Mouse (Mus musculus) natural killer cell, adult 2 months (primary cell): ENCODE data around the gene Rnd1.

Experiments
- DNase-seq, 2 experiments: peaks; one replicate each; pipeline ENCODE4 v3.0.0; 2022; ENCODE audit warnings: low spot score in 2 of 2

Gene Rnd1

GRCm38 (mm10) chr15:98676940-98677728 is at the start of gene Rnd1:
Gene Rnd1, minus strand, starts transcription at chr15:98677461.
- DNase-seq = peak; percentile 32 to 50

- DNase-seq = no peak
Measured at GRCm38 (mm10) chr15:98726746-98727145, 49.5 kb upstream of the Rnd1 start.

- DNase-seq = no peak
Measured at GRCm38 (mm10) chr15:98726079-98726478, 48.8 kb upstream of the Rnd1 start.

- no peak for DNase-seq
Measured at GRCm38 (mm10) chr15:98724441-98724840, 47.2 kb upstream of the Rnd1 start.

GRCm38 (mm10) chr15:98722854-98723253 is 45.6 kb upstream of the Rnd1 start:
- no peak for DNase-seq

- DNase-seq = no peak
Measured at GRCm38 (mm10) chr15:98722191-98722590, 44.9 kb upstream of the Rnd1 start.

GRCm38 (mm10) chr15:98717301-98717700 is 40.0 kb upstream of the Rnd1 start:
- DNase-seq = no peak

GRCm38 (mm10) chr15:98714230-98714652 is 37.0 kb upstream of the Rnd1 start:
- no peak for DNase-seq

GRCm38 (mm10) chr15:98710442-98710841 is 33.2 kb upstream of the Rnd1 start:
- DNase-seq = peak; percentile 53 to 80

GRCm38 (mm10) chr15:98707766-98708372 is 30.6 kb upstream of the Rnd1 start, which contains the start of gene Ccdc65:
Gene Ccdc65, plus strand, starts transcription at chr15:98708207.
- peak; percentile 67 to 81 for DNase-seq

GRCm38 (mm10) chr15:98704312-98704711 is 27.1 kb upstream of the Rnd1 start:
- DNase-seq = no peak

- DNase-seq = peak; percentile 56 to 79
Measured at GRCm38 (mm10) chr15:98699190-98700105, 22.2 kb upstream of the Rnd1 start.

- DNase-seq = no peak
Measured at GRCm38 (mm10) chr15:98696216-98696615, 19.0 kb upstream of the Rnd1 start.

GRCm38 (mm10) chr15:98695726-98696125 is 18.5 kb upstream of the Rnd1 start:
- no peak for DNase-seq

GRCm38 (mm10) chr15:98692171-98692715 is 15.0 kb upstream of the Rnd1 start:
- DNase-seq = no peak

- DNase-seq = no peak
Measured at GRCm38 (mm10) chr15:98691486-98692147, 14.4 kb upstream of the Rnd1 start.

- no peak for DNase-seq
Measured at GRCm38 (mm10) chr15:98689682-98690081, 12.4 kb upstream of the Rnd1 start.

- DNase-seq = no peak
Measured at GRCm38 (mm10) chr15:98685926-98686325, 8.7 kb upstream of the Rnd1 start.

GRCm38 (mm10) chr15:98683746-98684145 is 6.5 kb upstream of the Rnd1 start:
- no peak for DNase-seq

GRCm38 (mm10) chr15:98683177-98683576 is 5.9 kb upstream of the Rnd1 start:
- DNase-seq = no peak

- DNase-seq = no peak
Measured at GRCm38 (mm10) chr15:98681633-98682032, 4.4 kb upstream of the Rnd1 start.
